Mouse (Mus musculus) bone marrow, adult 2 months (tissue): Measurements from ENCODE around the gene Cbx1.

Source experiments
- CTCF ChIP-seq: fragments of 200-500 bp; IDR thresholded peaks from 2 replicates; pipeline ENCODE4 v1.5.1; 2011; ENCODE audit warnings: low read length, control low read depth; ENCODE audit not compliant: control insufficient read depth, insufficient read depth
- POLR2A ChIP-seq: fragments of 200-500 bp; IDR thresholded peaks from 2 replicates; pipeline ENCODE4 v1.6.1; 2011; ENCODE audit warnings: low read depth, mild to moderate bottlenecking, control low read depth, low read length, borderline replicate concordance; ENCODE audit not compliant: control insufficient read depth

DNA sequence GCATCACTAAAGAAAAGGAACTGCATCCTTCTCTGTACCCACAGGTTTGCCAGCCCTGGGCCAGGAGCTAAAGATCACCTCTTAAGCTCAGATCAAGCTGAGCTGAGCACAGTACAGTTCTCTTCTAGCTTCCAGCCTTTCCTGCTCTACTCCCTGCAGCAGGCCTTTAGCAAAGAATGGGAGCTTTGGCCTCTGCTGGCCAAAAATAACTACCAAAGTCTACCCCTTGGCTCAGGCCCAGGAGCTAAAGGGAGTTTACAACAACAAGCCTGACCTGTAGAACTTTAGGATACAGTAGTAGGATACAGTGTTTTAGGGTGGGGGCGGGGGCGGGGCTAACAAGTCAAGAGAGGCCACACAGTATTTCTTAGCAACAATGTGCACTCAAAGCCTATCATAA lies 37.6 kb downstream of the Cbx1 start:
- TF ChIP-seq CTCF (no peak), POLR2A (no peak)
